Mouse (Mus musculus): ENCODE results near the gene Optn. TPM values are rescaled to one million over a fixed set of nuclear protein-coding genes. Genes with fewer than 3 reads are reported as not detected.

Optn gene
- polyA plus RNA-seq, 1 experiment, result 4.1 TPM

DNA sequence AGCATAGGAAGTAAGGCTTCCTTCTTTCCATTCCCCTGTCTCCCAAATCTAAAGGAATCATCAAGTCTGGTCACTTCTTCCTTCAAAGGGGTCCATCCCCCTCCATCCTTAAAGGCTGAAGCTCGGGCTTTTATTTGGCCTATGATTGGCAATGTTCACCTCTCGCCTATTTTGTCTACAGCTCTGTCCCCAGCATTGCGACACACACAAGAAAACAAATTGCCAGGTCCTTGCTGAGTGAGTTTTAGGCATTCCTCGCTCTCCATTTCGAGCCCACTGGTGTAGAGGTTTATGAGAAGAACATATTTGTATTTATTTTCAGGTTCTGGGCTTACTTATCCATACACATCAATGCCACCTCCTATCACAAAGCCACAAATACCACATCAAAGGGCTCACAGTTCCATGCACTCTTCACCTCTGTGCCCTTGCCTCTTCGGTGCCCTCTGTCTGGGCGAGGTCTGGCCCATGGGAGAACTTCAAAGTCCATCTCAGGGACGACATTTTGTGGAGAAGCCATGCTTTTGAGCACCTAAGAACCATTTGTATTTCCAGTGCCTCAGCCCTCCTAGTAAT is 2.6 kb downstream of the Optn start:
- H3K36me3 ChIP-seq (ENCODE audit: control insufficient read depth, insufficient read depth, low read length), result no peaks in the 10 kb centered on the region
- no peak for DNase-seq
- 83% methylated on average over 8 of the region's 8 CpGs for WGBS
- H3K4me3 ChIP-seq (ENCODE audit: insufficient read depth, low read depth, low read length), result no peak overlapping the region
- H3K27me3 ChIP-seq (replicated peaks; ENCODE audit: control insufficient read depth, insufficient read depth, low read length), result no peaks in the 10 kb centered on the region
- H3K27ac ChIP-seq (ENCODE audit: insufficient read depth, low read depth, low read length), result no peak overlapping the region
- no peak for TF ChIP-seq CTCF (conservative IDR thresholded peaks at IDR 0.05; ENCODE audit: insufficient read depth, insufficient read length, low read depth, low read length)
- no peak for TF ChIP-seq POLR2A (IDR thresholded peaks at IDR 0.05; ENCODE audit: low read depth, low read length)
- peaks cover 4% of the 10 kb centered on the region; the same call in 1 of the 2 replicates for H3K4me1 ChIP-seq (ENCODE audit: control insufficient read depth, insufficient read depth, low read length)

DNA sequence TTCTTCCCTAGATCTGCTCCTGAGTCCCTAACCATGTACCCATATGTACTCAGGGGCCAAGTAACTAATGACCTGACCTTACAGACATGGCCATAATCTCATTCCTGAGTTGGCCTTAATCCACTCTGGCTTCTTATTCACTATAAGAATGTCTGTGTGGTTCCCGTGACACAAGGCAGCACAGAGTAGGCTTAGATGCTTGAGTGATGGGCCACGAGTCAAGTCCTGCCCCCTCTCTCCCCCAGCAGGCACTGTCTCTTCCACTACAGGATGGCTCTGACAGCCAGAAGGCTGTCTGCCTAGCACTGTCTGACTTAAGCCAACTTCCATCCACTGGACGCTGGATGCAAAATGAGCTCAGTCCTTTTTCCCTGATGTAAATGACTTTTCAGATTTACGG is 3.9 kb downstream of the Optn start:
- TF ChIP-seq POLR2A (IDR thresholded peaks at IDR 0.05; ENCODE audit: low read depth, low read length) (no peak), CTCF (conservative IDR thresholded peaks at IDR 0.05; ENCODE audit: insufficient read depth, insufficient read length, low read depth, low read length) (no peak)
- 92% methylated on average over 4 of the region's 4 CpGs for WGBS
- no peak for DNase-seq
- Histone ChIP-seq H3K4me3 (ENCODE audit: insufficient read depth, low read depth, low read length) (no peak overlapping the region), H3K27me3 (replicated peaks; ENCODE audit: control insufficient read depth, insufficient read depth, low read length) (no peaks in the 10 kb centered on the region), H3K36me3 (ENCODE audit: control insufficient read depth, insufficient read depth, low read length) (no peaks in the 10 kb centered on the region), H3K4me1 (ENCODE audit: control insufficient read depth, insufficient read depth, low read length) (peaks cover 4% of the 10 kb centered on the region; the same call in 1 of the 2 replicates), H3K27ac (ENCODE audit: insufficient read depth, low read depth, low read length) (no peak overlapping the region)

DNA sequence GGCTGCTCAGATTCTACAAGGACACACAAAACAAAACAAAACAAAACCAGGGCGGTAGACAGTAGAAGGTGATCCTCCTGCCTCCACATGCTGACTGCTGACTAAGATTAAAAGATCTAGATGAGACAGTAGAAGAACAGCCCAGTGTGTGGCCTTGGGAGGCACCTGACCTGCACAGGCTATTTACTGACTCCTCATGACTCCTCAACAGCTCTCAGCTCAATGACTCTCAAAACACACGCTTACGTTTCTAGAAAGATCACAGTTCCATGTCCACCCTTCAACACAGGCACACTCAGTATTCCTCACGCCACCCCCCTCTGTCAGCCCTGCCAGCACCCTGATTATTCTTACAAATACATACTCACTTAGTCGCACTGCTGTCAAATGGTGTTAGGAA is 5.4 kb downstream of the Optn start:
- peaks cover 4% of the 10 kb centered on the region; the same call in 1 of the 2 replicates for H3K4me1 ChIP-seq (ENCODE audit: control insufficient read depth, insufficient read depth, low read length)
- H3K27me3 ChIP-seq (replicated peaks; ENCODE audit: control insufficient read depth, insufficient read depth, low read length), result no peaks in the 10 kb centered on the region
- no peak for TF ChIP-seq POLR2A (IDR thresholded peaks at IDR 0.05; ENCODE audit: low read depth, low read length)
- no peak for TF ChIP-seq CTCF (conservative IDR thresholded peaks at IDR 0.05; ENCODE audit: insufficient read depth, insufficient read length, low read depth, low read length)
- H3K36me3 ChIP-seq (ENCODE audit: control insufficient read depth, insufficient read depth, low read length), result no peaks in the 10 kb centered on the region
- H3K27ac ChIP-seq (ENCODE audit: insufficient read depth, low read depth, low read length), result no peak overlapping the region
- DNase-seq, result no peak
- no peak overlapping the region for H3K4me3 ChIP-seq (ENCODE audit: insufficient read depth, low read depth, low read length)
- WGBS, result 84% methylated on average over 5 of the region's 5 CpGs

DNA sequence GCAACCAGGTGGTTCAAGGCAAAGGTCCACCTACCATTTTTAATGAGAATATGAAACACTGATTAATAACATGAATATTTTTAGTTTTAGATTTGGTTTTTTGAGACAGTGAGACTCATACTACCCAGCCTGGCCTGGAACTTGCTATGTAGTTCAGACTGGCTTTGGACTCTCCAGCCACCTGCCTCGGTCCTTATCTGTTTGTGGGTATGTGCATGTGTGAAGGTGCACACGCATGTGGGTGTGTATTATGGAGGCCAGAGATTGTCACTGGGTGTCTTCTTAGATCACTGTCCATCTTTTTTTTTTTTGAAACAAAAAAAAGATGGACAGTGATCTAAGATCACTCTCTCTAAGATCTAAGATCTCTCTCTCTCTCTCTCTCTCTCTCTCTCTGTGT is 13.3 kb downstream of the Optn start:
- no peak for TF ChIP-seq POLR2A (IDR thresholded peaks at IDR 0.05; ENCODE audit: low read depth, low read length)
- TF ChIP-seq CTCF (conservative IDR thresholded peaks at IDR 0.05; ENCODE audit: insufficient read depth, insufficient read length, low read depth, low read length), result no peak
- Histone ChIP-seq H3K4me3 (ENCODE audit: insufficient read depth, low read depth, low read length) (no peak overlapping the region), H3K4me1 (ENCODE audit: control insufficient read depth, insufficient read depth, low read length) (no peaks in the 10 kb centered on the region), H3K27me3 (replicated peaks; ENCODE audit: control insufficient read depth, insufficient read depth, low read length) (no peaks in the 10 kb centered on the region), H3K36me3 (ENCODE audit: control insufficient read depth, insufficient read depth, low read length) (0 out of 2 replicates have a peak, but pooled peaks cover 3% of the 10 kb centered on the region), H3K27ac (ENCODE audit: insufficient read depth, low read depth, low read length) (no peak overlapping the region)
- WGBS, result 99% methylated on average over 2 of the region's 2 CpGs
- no peak for DNase-seq

DNA sequence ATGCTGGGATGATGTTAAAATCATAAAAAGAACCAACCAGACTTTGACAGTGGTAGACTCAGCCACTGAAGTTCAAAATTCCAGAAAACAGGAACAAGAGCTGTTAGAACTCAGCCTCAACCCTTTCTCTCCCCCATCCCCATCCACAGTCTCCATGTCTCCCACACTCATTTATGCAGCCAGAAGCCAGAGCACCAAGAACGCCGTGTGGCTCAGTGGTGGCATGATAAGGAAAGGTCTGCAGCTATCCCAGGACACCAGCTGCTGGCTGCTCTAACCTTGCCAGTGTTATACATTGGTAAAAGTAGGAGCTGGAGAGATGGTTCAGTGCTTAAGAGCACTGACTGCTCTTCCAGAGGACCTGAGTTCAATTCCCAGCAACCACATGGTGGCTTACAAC is 16.8 kb downstream of the Optn start:
- Histone ChIP-seq H3K27ac (ENCODE audit: insufficient read depth, low read depth, low read length) (no peak overlapping the region), H3K4me3 (ENCODE audit: insufficient read depth, low read depth, low read length) (no peak overlapping the region), H3K36me3 (ENCODE audit: control insufficient read depth, insufficient read depth, low read length) (no peaks in the 10 kb centered on the region), H3K4me1 (ENCODE audit: control insufficient read depth, insufficient read depth, low read length) (no peaks in the 10 kb centered on the region), H3K27me3 (replicated peaks; ENCODE audit: control insufficient read depth, insufficient read depth, low read length) (no peaks in the 10 kb centered on the region)
- TF ChIP-seq CTCF (conservative IDR thresholded peaks at IDR 0.05; ENCODE audit: insufficient read depth, insufficient read length, low read depth, low read length) (no peak), POLR2A (IDR thresholded peaks at IDR 0.05; ENCODE audit: low read depth, low read length) (no peak)
- no peak for DNase-seq
- 91% methylated on average over 2 of the region's 2 CpGs for WGBS

DNA sequence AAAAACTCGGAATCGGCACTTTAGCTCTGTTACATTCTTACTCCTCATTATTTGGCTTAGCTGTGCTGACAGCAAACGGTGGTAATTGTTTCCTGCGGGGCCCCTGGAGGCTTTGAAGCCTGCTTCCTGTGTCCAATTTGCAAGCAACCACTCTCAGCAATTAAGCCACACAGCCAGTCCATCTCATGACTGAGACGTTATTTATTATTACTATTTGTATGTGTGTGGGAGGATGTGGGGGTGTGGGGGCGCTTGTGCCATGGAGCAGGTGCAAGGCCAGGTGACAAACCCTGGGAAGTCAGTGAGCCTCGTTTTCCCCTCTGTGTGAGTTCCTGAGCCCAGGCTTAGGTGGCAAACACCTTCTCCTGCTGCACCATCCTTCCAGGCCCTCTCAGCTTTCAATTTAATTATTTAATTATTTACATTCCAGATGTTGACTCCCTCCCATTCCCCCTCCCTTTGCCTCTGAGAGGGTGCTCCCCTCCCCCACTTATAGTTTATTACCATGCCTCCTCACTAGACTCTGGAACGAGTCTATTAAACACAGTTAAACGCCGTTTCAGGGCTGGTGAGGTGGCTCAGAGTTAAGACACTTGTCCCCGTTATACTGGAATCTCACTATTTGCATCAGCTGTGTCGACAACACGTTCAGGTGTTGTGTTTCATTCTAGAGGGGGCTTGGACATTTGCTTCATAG is 18.4 kb downstream of the Optn start:
- Histone ChIP-seq H3K4me1 (ENCODE audit: control insufficient read depth, insufficient read depth, low read length) (no peaks in the 10 kb centered on the region), H3K36me3 (ENCODE audit: control insufficient read depth, insufficient read depth, low read length) (no peaks in the 10 kb centered on the region)
- DNase-seq, result no peak

DNA sequence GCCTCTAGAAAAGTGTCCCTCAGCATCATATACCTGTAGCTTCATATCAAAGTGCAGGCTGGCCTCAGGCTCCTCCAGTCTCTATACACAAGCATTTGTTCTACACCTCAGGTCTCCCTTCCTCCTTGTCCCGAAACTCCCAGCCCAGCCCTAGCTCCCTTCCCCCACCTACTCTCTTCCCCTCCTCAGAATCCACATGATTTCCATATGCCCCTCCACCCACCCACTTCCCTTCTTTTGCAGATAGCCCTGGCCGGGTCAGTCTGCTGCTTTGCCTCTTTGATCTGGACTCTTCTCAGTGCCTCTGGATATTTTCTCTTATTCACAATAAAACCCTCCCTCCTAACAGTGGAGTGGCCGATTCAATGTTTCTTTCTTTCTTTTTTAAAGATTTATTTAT is 19.5 kb downstream of the Optn start:
- TF ChIP-seq CTCF (conservative IDR thresholded peaks at IDR 0.05; ENCODE audit: insufficient read depth, insufficient read length, low read depth, low read length) (no peak), POLR2A (IDR thresholded peaks at IDR 0.05; ENCODE audit: low read depth, low read length) (no peak)
- Histone ChIP-seq H3K36me3 (ENCODE audit: control insufficient read depth, insufficient read depth, low read length) (no peaks in the 10 kb centered on the region), H3K27ac (ENCODE audit: insufficient read depth, low read depth, low read length) (no peak overlapping the region), H3K27me3 (replicated peaks; ENCODE audit: control insufficient read depth, insufficient read depth, low read length) (no peaks in the 10 kb centered on the region), H3K4me3 (ENCODE audit: insufficient read depth, low read depth, low read length) (no peak overlapping the region), H3K4me1 (ENCODE audit: control insufficient read depth, insufficient read depth, low read length) (no peaks in the 10 kb centered on the region)
- DNase-seq, result no peak
- WGBS, result 78% methylated on average over 3 of the region's 3 CpGs

More for the DNA sequence above, 18.4 kb downstream of the Optn start:
- no peak overlapping the region for H3K27ac ChIP-seq (ENCODE audit: insufficient read depth, low read depth, low read length)
- 48% methylated on average over 13 of the region's 13 CpGs for WGBS
- H3K4me3 ChIP-seq (ENCODE audit: insufficient read depth, low read depth, low read length), result no peak overlapping the region
- H3K27me3 ChIP-seq (replicated peaks; ENCODE audit: control insufficient read depth, insufficient read depth, low read length), result no peaks in the 10 kb centered on the region
- TF ChIP-seq POLR2A (IDR thresholded peaks at IDR 0.05; ENCODE audit: low read depth, low read length) (no peak), CTCF (conservative IDR thresholded peaks at IDR 0.05; ENCODE audit: insufficient read depth, insufficient read length, low read depth, low read length) (no peak)
